43 mouse cellular contexts compared by ENCODE assay signal in the genomic region with DNA sequence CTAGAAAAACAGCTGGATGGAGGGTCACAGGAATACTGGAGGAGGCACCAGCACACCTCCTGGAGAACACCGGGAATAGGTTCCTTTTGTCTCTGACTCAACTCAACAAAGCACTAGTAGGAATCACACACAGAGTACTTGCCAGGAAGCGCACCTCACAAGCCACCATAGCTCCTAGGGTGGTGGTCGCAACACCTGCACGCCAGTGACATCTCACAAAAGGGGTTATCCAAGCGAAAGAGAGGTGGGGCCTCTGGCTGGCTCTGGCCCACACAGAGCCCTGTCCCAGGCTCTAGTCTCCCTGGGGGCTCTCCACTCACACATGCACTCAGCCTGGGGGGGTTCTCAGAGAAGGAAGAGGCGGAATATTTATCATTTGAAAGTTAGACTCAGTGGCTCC. TPM values are rescaled to one million over a fixed set of nuclear protein-coding genes. Genes with fewer than 3 reads are reported as not detected.
"Had no signal": no experiment of that assay in that cellular context is flagged by ENCODE, and none has a peak within 500 bp of the region (broad histone marks: within the 10 kb centered on the region; RNA-seq: fewer than 3 reads in every experiment).

No protein-coding gene starts in this region.

- H3K27ac ChIP-seq: heart, embryonic 13.5 days; heart, embryonic 15.5 days; hindbrain, embryonic 10.5 days; hindbrain, embryonic 12.5 days; hindbrain, embryonic 13.5 days; hindbrain, embryonic 14.5 days; hindbrain, embryonic 15.5 days; hindbrain, postnatal 0 days; intestine, embryonic 15.5 days; kidney, embryonic 15.5 days; kidney, postnatal 0 days; layer of hippocampus, adult 2 months; left cerebral cortex, adult 2 months had no signal

- H3K9ac ChIP-seq: heart, embryonic 12.5 days; heart, embryonic 13.5 days; heart, embryonic 15.5 days; hindbrain, embryonic 12.5 days; hindbrain, embryonic 13.5 days; hindbrain, embryonic 14.5 days; hindbrain, embryonic 15.5 days; intestine, embryonic 15.5 days; kidney, embryonic 15.5 days had no signal

- H3K36me3 ChIP-seq: hindbrain, embryonic 13.5 days; hindbrain, embryonic 15.5 days had no signal

- DNase-seq: heart, postnatal 10 days; heart, postnatal 14 days; heart, postnatal 36 days; heart, postnatal 4 days; kidney, adult 11 months; kidney, adult 18-20 months; kidney, adult 2 months; kidney, adult 8-10 months; kidney, adult 9 months; kidney, postnatal 10 days; kidney, postnatal 14 days; kidney, postnatal 25 days; kidney, postnatal 36 days; kidney, postnatal 4 days; layer of hippocampus, adult 9-11 months; layer of hippocampus, postnatal 36 days had no signal

- ATAC-seq: hindbrain, embryonic 16.5 days; hindbrain, postnatal 0 days; inflammation-experienced regulatory T-cells, adult 6 months; intestine, embryonic 15.5 days; intestine, embryonic 16.5 days; intestine, postnatal 0 days had no signal

- H3K9me3 ChIP-seq: heart, embryonic 12.5 days; heart, embryonic 13.5 days; heart, embryonic 15.5 days; hindbrain, embryonic 10.5 days; hindbrain, embryonic 12.5 days; hindbrain, embryonic 13.5 days; hindbrain, embryonic 15.5 days; intestine, embryonic 15.5 days; kidney, embryonic 15.5 days had no signal

- H3K4me2 ChIP-seq: heart, embryonic 11.5 days; heart, embryonic 12.5 days; heart, embryonic 13.5 days; heart, embryonic 15.5 days; hindbrain, embryonic 12.5 days; hindbrain, embryonic 13.5 days; hindbrain, embryonic 14.5 days; hindbrain, embryonic 15.5 days; intestine, embryonic 15.5 days; kidney, embryonic 15.5 days had no signal

- H3K4me3 ChIP-seq: heart, embryonic 12.5 days; heart, embryonic 13.5 days; heart, embryonic 15.5 days; hindbrain, embryonic 10.5 days; hindbrain, embryonic 12.5 days; hindbrain, embryonic 13.5 days; hindbrain, embryonic 15.5 days; intestine, embryonic 15.5 days; kidney, embryonic 15.5 days; layer of hippocampus, adult 2 months; left cerebral cortex, adult 2 months had no signal

RNA-seq across cellular contexts. Expression of gene Pimreg, which starts 6.9 kb away (rescaled TPM):
- total RNA-seq: layer of hippocampus, adult 18-20 months; left cerebral cortex, adult 18-20 months had no signal

RNA-seq across cellular contexts. Expression of gene Aipl1, which starts 11.4 kb away (rescaled TPM):
- total RNA-seq: heart, postnatal 14 days; heart, postnatal 25 days; heart, postnatal 36 days; hindbrain, postnatal 0 days; layer of hippocampus, adult 18-20 months; layer of hippocampus, adult 2 months; layer of hippocampus, adult 8-10 months; layer of hippocampus, postnatal 10 days; layer of hippocampus, postnatal 25 days; layer of hippocampus, postnatal 36 days; left cerebral cortex, adult 18-20 months; left cerebral cortex, adult 2 months had no signal
- polyA plus RNA-seq: hindbrain, embryonic 11.5 days; hindbrain, embryonic 14.5 days; kidney, adult 2 months; large intestine, adult 2 months had no signal
